Comparison of ENCODE assay signal across 8 mouse cellular contexts in the genomic region with DNA sequence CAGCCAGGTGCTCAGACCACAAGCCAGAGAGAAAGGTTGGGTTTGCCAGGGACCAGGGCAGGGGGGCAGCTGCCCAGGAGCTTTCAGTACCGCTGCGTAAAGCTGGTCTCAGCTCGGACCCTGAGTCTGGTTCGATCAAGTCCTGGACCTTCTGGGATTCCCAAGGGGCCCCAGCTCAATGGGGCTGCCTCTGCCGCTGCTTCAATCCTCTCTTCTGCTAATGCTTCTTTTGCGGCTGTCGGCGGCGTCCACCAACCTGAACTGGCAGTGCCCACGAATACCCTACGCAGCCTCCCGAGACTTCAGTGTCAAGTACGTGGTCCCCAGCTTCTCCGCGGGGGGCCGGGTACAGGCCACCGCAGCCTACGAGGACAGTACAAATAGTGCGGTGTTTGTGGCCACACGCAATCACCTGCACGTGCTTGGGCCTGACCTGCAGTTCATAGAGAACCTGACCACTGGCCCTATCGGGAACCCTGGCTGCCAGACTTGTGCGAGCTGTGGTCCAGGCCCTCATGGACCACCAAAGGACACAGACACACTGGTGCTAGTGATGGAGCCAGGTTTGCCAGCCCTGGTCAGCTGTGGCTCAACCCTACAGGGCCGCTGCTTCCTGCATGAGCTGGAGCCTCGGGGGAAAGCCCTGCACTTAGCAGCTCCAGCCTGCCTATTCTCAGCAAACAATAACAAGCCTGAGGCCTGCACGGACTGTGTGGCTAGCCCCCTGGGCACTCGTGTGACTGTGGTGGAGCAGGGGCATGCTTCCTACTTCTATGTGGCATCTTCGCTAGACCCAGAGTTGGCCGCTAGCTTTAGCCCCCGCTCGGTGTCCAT. TPM values are rescaled to one million over a fixed set of nuclear protein-coding genes. Genes with fewer than 3 reads are reported as not detected.
DNase-seq lines count a peak whose midpoint lies in the region; ATAC-seq lines count a peak whose summit lies in the region.
"Had no signal": no experiment of that assay in that cellular context is flagged by ENCODE, and none has a peak within 500 bp of the region (broad histone marks: within the 10 kb centered on the region; RNA-seq: fewer than 3 reads in every experiment).

No protein-coding gene starts in this region.

- H3K4me1 ChIP-seq in megakaryocyte, embryonic 14.5 days, result peaks cover 34% of the 10 kb centered on the region
- H3K4me1 ChIP-seq in forebrain, embryonic 15.5 days, result peaks cover 8% of the 10 kb centered on the region
- peaks cover 38% of the 10 kb centered on the region for H3K4me1 ChIP-seq in limb, embryonic 12.5 days (replicated peaks)
- H3K4me1 ChIP-seq in stomach, embryonic 14.5 days (ENCODE audit: control insufficient read depth, insufficient read depth, low read length), result peaks cover 45% of the 10 kb centered on the region

- peak overlapping the region; percentile 44 for H3K4me2 ChIP-seq in forebrain, embryonic 15.5 days (replicated peaks)
- H3K4me2 ChIP-seq in limb, embryonic 12.5 days, result peak overlapping the region; percentile 77
- H3K4me2 ChIP-seq in stomach, embryonic 14.5 days (replicated peaks; ENCODE audit: low read depth, low read length), result peak overlapping the region; percentile 74

- H3K27ac ChIP-seq in forebrain, embryonic 15.5 days (replicated peaks), result no peak overlapping the region
- 0 out of 2 replicates have a peak overlapping the region, but pooled peaks have one; percentile 66 for H3K27ac ChIP-seq in limb, embryonic 12.5 days
- peak overlapping the region; percentile 77 for H3K27ac ChIP-seq in stomach, embryonic 14.5 days (ENCODE audit: low read length)

- H3K4me3 ChIP-seq in megakaryocyte, embryonic 14.5 days (replicated peaks), result peak overlapping the region; percentile 75
- H3K4me3 ChIP-seq in forebrain, embryonic 15.5 days, result peak overlapping the region; percentile 21
- peak overlapping the region; percentile 42 for H3K4me3 ChIP-seq in limb, embryonic 12.5 days (replicated peaks)
- peak overlapping the region; percentile 44 for H3K4me3 ChIP-seq in stomach, embryonic 14.5 days (ENCODE audit: low read depth, low read length)

- H3K9me3 ChIP-seq in megakaryocyte, embryonic 14.5 days, result no peaks in the 10 kb centered on the region
- H3K9me3 ChIP-seq in forebrain, embryonic 15.5 days, result no peaks in the 10 kb centered on the region
- H3K9me3 ChIP-seq in limb, embryonic 12.5 days, result no peaks in the 10 kb centered on the region
- H3K9me3 ChIP-seq in stomach, embryonic 14.5 days (ENCODE audit: control insufficient read depth, low read depth, low read length), result no peaks in the 10 kb centered on the region

- ATAC-seq in megakaryocyte, adult 5-6 weeks (ENCODE audit: poor library complexity, severe bottlenecking), result no peak
- no peak for ATAC-seq in forebrain, embryonic 15.5 days (replicated peaks)
- ATAC-seq in limb, embryonic 12.5 days (ENCODE audit: insufficient number of reproducible peaks, insufficient read depth, low FRiP score, low TSS enrichment, low read depth), result peak; percentile 24; the same call in 1 of the 2 replicates
- no peak for ATAC-seq in stomach, embryonic 14.5 days (ENCODE audit: insufficient number of reproducible peaks, insufficient read depth, low FRiP score, low read depth)
- no peak for ATAC-seq in frontal cortex, adult (ENCODE audit: low TSS enrichment)

- no peak for DNase-seq in ovary, adult 18-20 months (ENCODE audit: low spot score)

- WGBS in forebrain, embryonic 15.5 days, result 47% methylated on average over 31 of the region's 31 CpGs
- 46% methylated on average over 31 of the region's 31 CpGs for WGBS in limb, embryonic 12.5 days
- 42% methylated on average over 31 of the region's 31 CpGs for WGBS in stomach, embryonic 14.5 days

- peaks cover 14% of the 10 kb centered on the region for H3K36me3 ChIP-seq in megakaryocyte, embryonic 14.5 days (replicated peaks; ENCODE audit: low read length)
- H3K36me3 ChIP-seq in forebrain, embryonic 15.5 days, result peaks cover 1% of the 10 kb centered on the region; the same call in 1 of the 2 replicates
- H3K36me3 ChIP-seq in limb, embryonic 12.5 days, result no peaks in the 10 kb centered on the region; the same call in 1 of the 2 replicates
- H3K36me3 ChIP-seq in stomach, embryonic 14.5 days (ENCODE audit: control insufficient read depth, insufficient read depth, low read length), result peaks cover 3% of the 10 kb centered on the region; the same call in 1 of the 2 replicates

- H3K27me3 ChIP-seq in megakaryocyte, embryonic 14.5 days (replicated peaks), result peaks cover 42% of the 10 kb centered on the region
- no peaks in the 10 kb centered on the region for H3K27me3 ChIP-seq in forebrain, embryonic 15.5 days
- peaks cover 19% of the 10 kb centered on the region for H3K27me3 ChIP-seq in limb, embryonic 12.5 days
- H3K27me3 ChIP-seq in stomach, embryonic 14.5 days (ENCODE audit: control insufficient read depth, insufficient read depth, low read length), result no peaks in the 10 kb centered on the region

- no peak overlapping the region; the same call in 1 of the 2 replicates for H3K9ac ChIP-seq in forebrain, embryonic 15.5 days (replicated peaks)
- peak overlapping the region; percentile 57 for H3K9ac ChIP-seq in limb, embryonic 12.5 days (replicated peaks)
- H3K9ac ChIP-seq in stomach, embryonic 14.5 days (replicated peaks; ENCODE audit: low read depth, low read length), result peak overlapping the region; percentile 42

RNA-seq across cellular contexts. Expression of a gene that starts 0.5 kb away (rescaled TPM):
- polyA plus RNA-seq in megakaryocyte, embryonic 14.5 days (2012; ENCODE audit: insufficient read depth, low replicate concordance), result 0.23 TPM in 1 of 2 replicates, not detected in the other
- 0.52 and 0.94 TPM in 2 replicates for total RNA-seq in megakaryocyte, adult 5-6 weeks (2015)
- 2.2 and 2.3 TPM in 2 replicates for total RNA-seq in megakaryocyte, adult 5-6 weeks (2017)
- 1.0 and 1.9 TPM in 2 replicates for polyA plus RNA-seq in forebrain, embryonic 15.5 days (2015; fragmentation: Nextera tagmentation; extraction: Ambion mirVana)
- 2.5 and 3.1 TPM in 2 replicates for polyA plus RNA-seq in limb, embryonic 12.5 days (2016; fragmentation: Nextera tagmentation; extraction: Ambion mirVana)
- 3.3 and 5.1 TPM in 2 replicates for polyA plus RNA-seq in stomach, embryonic 14.5 days (2014; fragmentation: Nextera tagmentation; extraction: Ambion mirVana)

RNA-seq across cellular contexts. Expression of a gene that starts 19.2 kb away (rescaled TPM):
- 19.6 and 23.6 TPM in 2 replicates for polyA plus RNA-seq in megakaryocyte, embryonic 14.5 days (2012; ENCODE audit: insufficient read depth, low replicate concordance)
- total RNA-seq in megakaryocyte, adult 5-6 weeks (2015), result 6.2 and 7.6 TPM in 2 replicates
- total RNA-seq in megakaryocyte, adult 5-6 weeks (2017), result 16.6 and 17.7 TPM in 2 replicates
- 24.0 and 24.5 TPM in 2 replicates for polyA plus RNA-seq in forebrain, embryonic 15.5 days (2015; fragmentation: Nextera tagmentation; extraction: Ambion mirVana)
- polyA plus RNA-seq in limb, embryonic 12.5 days (2016; fragmentation: Nextera tagmentation; extraction: Ambion mirVana), result 10.4 and 12.9 TPM in 2 replicates
- polyA plus RNA-seq in stomach, embryonic 14.5 days (2014; fragmentation: Nextera tagmentation; extraction: Ambion mirVana), result 15.2 and 20.7 TPM in 2 replicates

RNA-seq across cellular contexts. Expression of a gene that starts 21.1 kb away (rescaled TPM):
- not detected in 2 replicates for polyA plus RNA-seq in megakaryocyte, embryonic 14.5 days (2012; ENCODE audit: insufficient read depth, low replicate concordance)
- total RNA-seq in megakaryocyte, adult 5-6 weeks (2015), result not detected in 2 replicates
- total RNA-seq in megakaryocyte, adult 5-6 weeks (2017), result not detected in 2 replicates
- not detected in 2 replicates for polyA plus RNA-seq in forebrain, embryonic 15.5 days (2015; fragmentation: Nextera tagmentation; extraction: Ambion mirVana)
- not detected in 2 replicates for polyA plus RNA-seq in limb, embryonic 12.5 days (2016; fragmentation: Nextera tagmentation; extraction: Ambion mirVana)
- polyA plus RNA-seq in stomach, embryonic 14.5 days (2014; fragmentation: Nextera tagmentation; extraction: Ambion mirVana), result not detected in 2 replicates
- total RNA-seq: heart, postnatal 14 days had no signal

RNA-seq across cellular contexts. Expression of a gene that starts 28.3 kb away (rescaled TPM):
- not detected in 2 replicates for polyA plus RNA-seq in megakaryocyte, embryonic 14.5 days (2012; ENCODE audit: insufficient read depth, low replicate concordance)
- not detected in 2 replicates for total RNA-seq in megakaryocyte, adult 5-6 weeks (2015)
- 0.04 TPM in 1 of 2 replicates, not detected in the other for total RNA-seq in megakaryocyte, adult 5-6 weeks (2017)
- 79.1 and 83.4 TPM in 2 replicates for polyA plus RNA-seq in forebrain, embryonic 15.5 days (2015; fragmentation: Nextera tagmentation; extraction: Ambion mirVana)
- 11.3 and 12.7 TPM in 2 replicates for polyA plus RNA-seq in limb, embryonic 12.5 days (2016; fragmentation: Nextera tagmentation; extraction: Ambion mirVana)
- 1.6 and 1.9 TPM in 2 replicates for polyA plus RNA-seq in stomach, embryonic 14.5 days (2014; fragmentation: Nextera tagmentation; extraction: Ambion mirVana)

RNA-seq across cellular contexts. Expression of a gene that starts 34.1 kb away (rescaled TPM):
- polyA plus RNA-seq in megakaryocyte, embryonic 14.5 days (2012; ENCODE audit: insufficient read depth, low replicate concordance), result 12.7 and 14.7 TPM in 2 replicates
- total RNA-seq in megakaryocyte, adult 5-6 weeks (2015), result 42.2 and 55.9 TPM in 2 replicates
- 117 and 119 TPM in 2 replicates for total RNA-seq in megakaryocyte, adult 5-6 weeks (2017)
- polyA plus RNA-seq in forebrain, embryonic 15.5 days (2015; fragmentation: Nextera tagmentation; extraction: Ambion mirVana), result 115 and 125 TPM in 2 replicates
- 111 TPM in 2 replicates for polyA plus RNA-seq in limb, embryonic 12.5 days (2016; fragmentation: Nextera tagmentation; extraction: Ambion mirVana)
- polyA plus RNA-seq in stomach, embryonic 14.5 days (2014; fragmentation: Nextera tagmentation; extraction: Ambion mirVana), result 76.5 and 83.3 TPM in 2 replicates

Comparison
In these comparisons a context has a peak if more than half of its experiments do, and no peak if none do; other contexts are left out.
1. H3K4me3 ChIP-seq: peak in every context shown above with its lines; median percentile 75 in megakaryocyte, embryonic 14.5 days; 44 in stomach, embryonic 14.5 days; 42 in limb, embryonic 12.5 days; 21 in forebrain, embryonic 15.5 days.